Mouse (Mus musculus) ovary, adult 18-20 months (tissue): ENCODE measurements at regions not wholly inside any gene's neighbourhood (a gene's known extent, or its start where the extent isn't known, plus 50 kb on each side); places are given as distances from the start of the nearest gene placed in this dataset.

Experiments
- DNase-seq: peaks from one replicate; pipeline ENCODE4 v3.0.0; 2022; ENCODE audit warnings: low spot score, mixed read lengths

- DNase-seq, result no peak
Measured at GRCm38 (mm10) chr12:7382455-7382854, 595.0 kb upstream of the Apob start.

DNA sequence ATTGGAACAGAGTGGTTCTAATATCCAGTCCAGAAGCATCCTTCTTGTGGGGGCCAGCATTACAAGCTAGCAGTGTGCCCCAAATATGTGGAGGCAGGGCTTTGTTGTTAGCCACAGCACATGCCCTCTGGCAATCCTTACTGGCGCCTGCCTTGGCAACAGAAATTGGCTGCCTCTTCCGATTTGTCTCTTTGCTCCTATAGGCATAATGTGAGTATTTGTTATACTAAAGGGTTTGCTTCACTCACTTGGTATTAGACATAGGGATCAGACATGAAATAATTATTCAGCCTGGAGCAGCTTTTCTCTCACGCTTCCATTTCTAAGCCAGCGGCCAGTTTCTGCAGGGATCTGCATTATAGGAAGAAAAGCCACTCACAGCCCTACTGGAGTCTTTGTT lies 573.6 kb upstream of the Apob start:
- no peak for DNase-seq

GRCm38 (mm10) chr12:7411810-7412209 lies 565.6 kb upstream of the Apob start:
- DNase-seq, result no peak

DNA sequence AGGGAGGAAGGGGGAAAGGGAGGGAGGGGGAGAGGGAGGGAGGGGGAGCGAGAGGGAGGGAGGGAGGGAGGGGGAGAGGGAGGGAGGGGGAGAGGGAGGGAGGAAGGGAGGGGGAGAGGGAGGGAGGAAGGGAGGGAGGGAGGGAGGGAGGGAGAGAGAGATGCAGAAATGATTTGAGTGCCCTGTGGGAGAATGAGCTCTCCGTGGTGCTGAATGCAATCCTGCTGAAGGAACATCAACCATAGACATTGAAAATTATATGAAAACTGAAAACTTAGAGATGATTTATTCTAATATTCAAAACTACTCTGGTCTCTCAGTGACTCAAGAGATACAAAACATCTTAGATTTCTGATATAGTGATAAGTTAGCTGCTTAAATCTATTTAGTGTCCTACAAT lies 557.2 kb upstream of the Apob start:
- no peak for DNase-seq

GRCm38 (mm10) chr12:7421826-7422540 lies 555.5 kb upstream of the Apob start:
- no peak for DNase-seq

- no peak for DNase-seq
Measured at GRCm38 (mm10) chr12:7430981-7431380, 546.5 kb upstream of the Apob start.

- no peak for DNase-seq
Measured at GRCm38 (mm10) chr12:7445238-7445637, 532.2 kb upstream of the Apob start.

DNA sequence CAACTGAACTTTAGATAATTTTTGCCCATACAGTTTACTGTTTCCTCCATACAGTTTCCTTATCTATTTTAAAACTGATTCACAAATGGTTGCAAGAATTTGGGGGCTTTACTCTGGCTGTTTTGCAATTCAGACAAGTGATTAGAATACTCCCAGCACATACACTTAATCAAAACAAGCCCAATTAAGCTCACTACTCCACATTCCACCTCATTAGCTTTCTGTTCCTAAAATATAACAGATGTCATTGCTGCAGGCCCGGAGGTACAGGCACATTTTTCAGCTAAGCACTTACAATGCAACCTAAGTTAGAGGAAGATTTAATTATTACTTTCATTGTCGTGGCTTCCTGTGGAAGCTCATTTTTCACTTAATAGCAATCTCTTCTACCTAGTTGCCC lies 526.9 kb upstream of the Apob start:
- DNase-seq, result no peak

DNA sequence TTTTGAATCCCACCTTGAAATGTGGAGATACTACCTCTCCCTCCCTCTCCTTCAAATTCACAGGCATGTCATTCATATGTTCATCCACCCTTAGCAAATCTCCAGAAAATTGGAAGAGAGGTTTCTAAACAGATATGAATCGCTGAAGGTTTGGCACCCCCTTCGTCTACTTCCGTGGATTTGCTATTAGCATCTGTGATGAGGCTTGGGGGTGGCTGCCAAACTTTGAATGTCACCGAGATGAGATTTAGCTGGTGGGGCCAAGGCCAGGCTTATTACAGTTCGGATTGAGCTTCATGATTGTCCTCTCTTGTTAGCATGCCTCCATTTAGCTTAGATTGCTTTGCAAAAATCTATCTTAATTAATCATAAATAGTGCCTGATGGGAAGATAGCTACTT lies 520.4 kb upstream of the Apob start:
- no peak for DNase-seq

GRCm38 (mm10) chr12:7457544-7457943 lies 519.9 kb upstream of the Apob start:
- DNase-seq, result no peak

- DNase-seq, result no peak
Measured at GRCm38 (mm10) chr12:7464947-7465346, 512.5 kb upstream of the Apob start.

DNA sequence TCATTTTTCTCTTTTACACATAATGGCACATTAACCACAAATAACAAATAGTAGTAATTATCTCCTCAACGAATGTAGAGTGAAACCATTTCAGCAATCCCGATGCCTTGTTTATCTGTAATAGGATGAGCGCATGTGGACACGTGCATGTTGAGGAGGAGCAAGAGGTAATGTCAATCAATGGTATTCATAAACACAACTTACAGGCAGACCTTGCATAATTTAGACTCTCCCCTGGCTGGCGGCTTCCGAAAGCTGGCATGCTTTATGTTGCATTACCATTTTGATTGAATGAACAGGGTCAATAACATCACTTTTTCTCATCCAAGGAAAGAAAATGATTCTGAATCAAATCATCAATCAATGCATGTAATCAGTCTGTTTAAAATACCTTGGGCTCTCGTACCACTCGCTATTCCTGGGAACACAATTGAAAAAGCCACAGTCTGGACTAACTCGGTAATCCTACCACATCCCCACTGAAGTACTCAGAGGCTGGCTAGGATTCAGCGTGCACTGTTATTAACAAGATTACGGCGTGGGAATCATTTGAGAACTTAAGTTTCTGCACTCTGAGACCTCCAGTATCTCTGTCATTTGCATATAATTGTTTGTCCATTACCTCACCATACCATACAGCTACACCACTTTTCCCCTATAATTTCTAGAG lies 464.7 kb upstream of the Apob start:
- no peak for DNase-seq

GRCm38 (mm10) chr12:7537389-7537788 lies 440.1 kb upstream of the Apob start:
- no peak for DNase-seq

DNA sequence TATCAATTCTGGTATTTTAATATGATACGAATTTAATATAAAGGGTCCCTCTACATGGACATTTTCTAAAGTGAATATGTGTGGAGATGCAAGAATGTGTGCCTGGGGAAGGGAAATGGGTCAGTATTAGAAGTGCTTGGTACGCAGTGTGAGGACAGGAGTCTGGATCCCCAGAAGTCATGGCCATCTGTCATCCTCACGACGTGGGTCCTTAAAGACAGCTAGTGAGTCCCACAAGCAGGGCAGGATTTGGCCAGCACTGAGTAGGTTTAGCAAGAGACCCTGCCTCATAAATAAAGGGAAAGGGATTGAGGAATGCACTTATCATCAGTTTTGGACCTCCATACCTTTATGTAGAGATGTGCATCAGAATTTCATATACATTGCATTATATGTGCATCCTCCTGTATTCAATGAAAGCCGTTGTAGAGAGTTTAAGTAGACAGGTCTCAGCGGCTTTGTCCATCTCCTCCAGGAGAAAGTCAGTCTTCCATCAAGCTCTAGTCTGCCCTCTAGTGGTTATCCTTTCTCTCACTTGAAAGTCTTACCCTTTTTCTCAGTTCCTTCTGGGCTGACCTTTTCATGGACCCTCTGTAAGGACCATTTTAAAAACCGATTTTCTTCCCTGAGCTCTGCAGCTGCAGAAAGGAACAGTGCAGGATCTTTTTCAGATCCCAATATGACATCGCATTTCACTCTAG lies 434.0 kb upstream of the Apob start:
- DNase-seq, result no peak

- DNase-seq, result no peak
Measured at GRCm38 (mm10) chr12:7548759-7549158, 428.7 kb upstream of the Apob start.

DNA sequence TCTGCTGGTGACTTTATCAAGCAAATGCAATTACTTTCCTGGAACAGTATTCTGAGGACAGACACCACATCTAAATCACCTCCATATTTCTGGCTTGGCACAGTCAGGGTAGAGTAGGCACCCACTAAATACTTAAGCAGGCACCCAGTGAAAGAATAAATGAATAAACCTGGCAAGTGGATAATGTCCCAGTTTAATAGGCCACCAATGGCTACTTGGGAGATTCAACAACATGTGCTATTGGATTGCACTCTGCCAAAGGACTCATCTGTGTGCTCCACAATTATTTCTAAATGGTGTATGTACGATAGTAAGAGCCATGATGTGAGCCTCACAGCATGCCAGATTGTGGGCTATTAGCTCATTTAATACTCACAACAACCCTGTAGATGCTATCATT lies 417.2 kb upstream of the Apob start:
- no peak for DNase-seq

DNA sequence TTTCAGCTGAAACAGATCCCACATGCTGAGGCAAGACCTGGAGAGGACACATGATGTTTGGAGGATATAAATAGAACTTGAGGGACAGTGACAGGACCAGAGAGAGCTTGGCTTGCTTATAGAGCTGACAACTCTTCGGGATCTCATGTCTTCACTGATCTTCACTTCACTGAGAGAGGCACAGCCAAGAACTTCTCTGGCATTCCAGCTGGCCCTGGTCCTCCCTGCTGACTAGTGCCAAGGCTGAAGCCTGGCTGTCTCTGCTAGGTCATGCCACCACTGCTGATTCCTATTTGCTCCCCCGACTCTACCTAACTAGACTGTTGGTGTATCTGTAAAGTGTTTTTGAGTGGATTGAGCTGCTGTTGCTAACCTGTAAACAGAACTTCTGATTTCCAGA lies 401.4 kb upstream of the Apob start:
- DNase-seq, result no peak

GRCm38 (mm10) chr12:7587501-7587900 lies 389.9 kb upstream of the Apob start:
- DNase-seq, result no peak

DNA sequence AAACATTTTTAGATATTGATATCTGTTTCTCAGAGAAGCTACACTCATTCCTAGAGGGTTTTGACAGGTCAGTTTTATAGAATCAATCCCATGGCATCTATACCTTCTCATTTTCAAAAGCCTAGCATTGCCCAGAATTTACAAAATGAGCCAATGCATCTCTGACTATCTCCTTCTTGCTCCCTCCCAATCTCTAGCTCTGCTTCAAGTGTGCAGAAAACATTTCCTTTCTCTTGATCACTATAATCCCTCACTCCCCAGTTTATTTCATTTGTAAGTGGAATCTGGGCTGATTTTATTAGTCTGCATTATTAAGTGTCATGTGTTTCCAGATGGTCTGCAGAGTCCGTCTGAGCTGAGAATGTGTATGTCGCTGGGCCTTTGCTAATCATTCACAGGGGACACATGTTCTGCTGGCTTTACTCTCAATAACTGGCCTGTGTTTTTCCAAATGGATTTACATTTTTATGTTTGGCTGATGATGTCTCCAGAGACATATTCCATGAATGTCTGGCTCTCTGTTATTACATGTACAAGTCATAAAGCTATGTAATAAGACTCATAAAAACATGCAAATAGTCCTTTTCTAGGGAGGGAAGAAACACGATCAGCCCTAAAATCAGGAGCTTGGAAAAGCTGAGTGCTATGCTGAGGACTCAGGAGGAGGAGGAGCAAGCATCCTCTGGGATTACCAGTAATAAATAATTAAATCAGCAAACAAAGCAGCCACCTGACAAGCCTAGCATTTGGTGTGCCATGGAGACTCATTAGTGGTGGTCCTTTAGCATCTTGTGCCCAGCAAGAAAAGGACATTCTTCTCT lies 366.0 kb upstream of the Apob start:
- no peak for DNase-seq

DNA sequence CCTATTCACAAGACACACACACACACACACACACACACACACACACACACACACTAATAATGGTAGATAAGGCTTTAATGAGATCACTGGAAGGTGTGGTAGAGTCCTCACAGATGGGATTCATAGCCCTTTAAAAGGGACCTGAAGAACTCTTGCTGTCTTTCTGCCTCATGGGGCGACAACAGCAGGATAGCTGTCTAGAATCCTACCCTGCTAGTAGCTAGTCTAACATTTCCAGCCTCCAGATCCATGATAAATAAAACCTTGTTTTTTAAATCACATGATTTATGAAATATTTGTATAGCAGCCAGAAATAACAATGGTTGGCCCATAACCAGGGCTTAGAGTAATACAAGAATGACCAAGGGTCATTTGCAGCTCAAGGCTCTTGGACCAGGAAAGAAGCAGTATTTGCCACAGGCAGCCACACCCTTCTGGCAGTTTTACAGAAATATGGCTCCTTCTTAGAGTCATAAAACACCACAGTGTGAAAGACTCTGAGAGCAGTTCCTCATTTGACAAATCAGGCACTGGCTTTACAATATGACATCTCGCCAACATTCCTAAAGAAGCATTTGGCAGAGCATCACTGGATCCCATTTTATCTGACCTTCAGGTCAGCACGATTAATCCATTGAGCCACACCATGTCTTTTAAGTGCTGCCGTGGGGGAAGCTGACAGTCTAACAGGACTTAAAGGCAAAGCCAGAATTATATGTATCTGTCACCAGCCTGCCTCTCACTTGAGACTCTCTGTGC lies 340.9 kb upstream of the Apob start:
- no peak for DNase-seq

GRCm38 (mm10) chr12:7637629-7638028 lies 339.8 kb upstream of the Apob start:
- DNase-seq, result no peak

- DNase-seq, result no peak
Measured at GRCm38 (mm10) chr12:7650851-7651250, 326.6 kb upstream of the Apob start.
